Mouse (Mus musculus): Measurements from ENCODE around the gene F830045P16Rik.

DNA sequence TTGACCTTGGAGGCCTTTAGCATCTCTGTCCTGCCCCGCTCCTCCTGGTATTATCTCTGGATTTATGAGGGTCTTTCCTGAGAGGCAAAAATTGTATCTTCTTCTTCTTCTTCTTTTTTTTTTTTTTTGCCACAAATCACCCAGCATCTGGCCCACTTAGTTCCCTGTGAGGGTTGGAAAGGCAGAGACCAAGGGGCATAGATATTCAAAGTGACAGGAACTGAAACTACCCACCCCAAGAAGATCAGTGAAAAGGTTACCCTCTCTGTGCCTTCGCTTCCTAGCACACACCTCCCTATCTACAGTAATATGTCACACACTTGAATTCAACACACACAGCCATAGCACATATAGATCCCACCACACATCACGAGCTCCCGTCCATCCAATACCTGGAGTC is 38.7 kb upstream of the F830045P16Rik start:
- no peak for TF ChIP-seq CTCF (IDR thresholded peaks at IDR 0.05; ENCODE audit: borderline replicate concordance, extremely low read depth, insufficient read depth, insufficient read length)
- TF ChIP-seq POLR2A (IDR thresholded peaks at IDR 0.05; ENCODE audit: borderline replicate concordance, extremely low read depth, insufficient read depth, insufficient read length, poor library complexity, severe bottlenecking): no peak
